Mouse (Mus musculus) kidney, postnatal 36 days (tissue): ENCODE results near the gene 4930556J24Rik.
"Not testable (repeated sequence)": the region's sequence is repeated elsewhere in the genome, so short reads cannot be mapped to it uniquely, and the experiment has no call there.

Experiments
- DNase-seq, 2 experiments: peaks; one replicate each; pipeline ENCODE4 v3.0.0; 2021 to 2022; ENCODE audit warnings: mixed read lengths in 2 of 2

4930556J24Rik gene

GRCm38 (mm10) chr11:3976678-3977077 lies at the start of gene 4930556J24Rik:
TSS of gene 4930556J24Rik (minus strand) at chr11:3976778.
- DNase-seq: no peak

- DNase-seq: no peak
These were observed 46.7 kb upstream of the 4930556J24Rik start for GRCm38 (mm10) chr11:4023321-4023720.

- not testable (repeated sequence) for DNase-seq
These were observed 45.5 kb upstream of the 4930556J24Rik start for GRCm38 (mm10) chr11:4022111-4022510.

GRCm38 (mm10) chr11:4015796-4016195 lies 39.2 kb upstream of the 4930556J24Rik start:
- not testable (repeated sequence) for DNase-seq

- DNase-seq: no peak
These were observed 36.0 kb upstream of the 4930556J24Rik start for GRCm38 (mm10) chr11:4012616-4013015.

- no peak for DNase-seq
These were observed 29.9 kb upstream of the 4930556J24Rik start for GRCm38 (mm10) chr11:4006462-4006861.

GRCm38 (mm10) chr11:4005220-4005805 lies 28.7 kb upstream of the 4930556J24Rik start:
- no peak for DNase-seq

- peak; percentile 66 to 87 for DNase-seq
These were observed 25.0 kb upstream of the 4930556J24Rik start for GRCm38 (mm10) chr11:4001603-4002002.

- DNase-seq: peak in 1 of 2 experiments; percentile 24
These were observed 23.0 kb upstream of the 4930556J24Rik start for GRCm38 (mm10) chr11:3999547-3999946.

GRCm38 (mm10) chr11:3997978-3998720 lies 21.6 kb upstream of the 4930556J24Rik start:
- no peak for DNase-seq

- no peak for DNase-seq
These were observed 20.3 kb upstream of the 4930556J24Rik start for GRCm38 (mm10) chr11:3996840-3997239.

GRCm38 (mm10) chr11:3995511-3995910 lies 18.9 kb upstream of the 4930556J24Rik start:
- DNase-seq: no peak

- DNase-seq: peak; percentile 31 to 36
These were observed 17.3 kb upstream of the 4930556J24Rik start for GRCm38 (mm10) chr11:3993914-3994313.

- peak in 1 of 2 experiments; percentile 28 for DNase-seq
These were observed 16.6 kb upstream of the 4930556J24Rik start for GRCm38 (mm10) chr11:3993132-3993531.

GRCm38 (mm10) chr11:3989748-3990147 lies 13.2 kb upstream of the 4930556J24Rik start:
- DNase-seq: peak; percentile 51 to 69

- DNase-seq: peak; percentile 76 to 86
These were observed 7.5 kb upstream of the 4930556J24Rik start for GRCm38 (mm10) chr11:3983863-3984745.

- peak; percentile 73 to 80 for DNase-seq
These were observed 6.8 kb upstream of the 4930556J24Rik start, which contains the start of gene Gal3st1 for GRCm38 (mm10) chr11:3983291-3983862. TSS of gene Gal3st1 (plus strand) at chr11:3983636.

GRCm38 (mm10) chr11:3982275-3983209 lies 6.0 kb upstream of the 4930556J24Rik start:
- peak; percentile 59 to 66 for DNase-seq

- DNase-seq: no peak
These were observed 5.0 kb upstream of the 4930556J24Rik start for GRCm38 (mm10) chr11:3981536-3981935.

GRCm38 (mm10) chr11:3978421-3978820 lies 1.8 kb upstream of the 4930556J24Rik start:
- DNase-seq: peak in 1 of 2 experiments; percentile 48

- no peak for DNase-seq
These were observed 2.3 kb downstream of the 4930556J24Rik start for GRCm38 (mm10) chr11:3974311-3974710.
